Mouse (Mus musculus) lung, postnatal 0 days (tissue): ENCODE measurements at regions not wholly inside any gene's neighbourhood (a gene's known extent, or its start where the extent isn't known, plus 50 kb on each side); places are given as distances from the start of the nearest gene placed in this dataset.

ENCODE experiments used
- ATAC-seq: fragments of 200-750 bp; cut with Nextera tagmentation; 2 replicates; pipeline ENCODE4 v1.8.0; 2017; ENCODE audit warnings: moderate library complexity
- DNase-seq: peaks from one replicate; pipeline ENCODE4 v3.0.0-alpha.2; 2016; ENCODE audit warnings: low spot score
- H3K27ac ChIP-seq: fragments of 300-500 bp; sonication (generic); 2 replicates; pipeline ENCODE4 v1.5.1; 2014; ENCODE audit warnings: antibody characterized with exemption, mild to moderate bottlenecking, low read length, mixed read lengths
- H3K27me3 ChIP-seq: fragments of 300-500 bp; sonication (generic); replicated peaks from 2 replicates; pipeline ENCODE4 v1.6.1; 2014; ENCODE audit warnings: low read length, mixed read lengths; ENCODE audit not compliant: insufficient read depth
- H3K36me3 ChIP-seq: fragments of 300-500 bp; sonication (generic); 2 replicates; pipeline ENCODE4 v1.6.1; 2014; ENCODE audit warnings: low read length, mixed read lengths; ENCODE audit not compliant: insufficient read depth
- H3K4me1 ChIP-seq: fragments of 300-500 bp; sonication (generic); 2 replicates; pipeline ENCODE4 v1.6.1; 2014; ENCODE audit warnings: antibody characterized with exemption, low read depth, low read length, mixed read lengths; ENCODE audit not compliant: insufficient read depth
- H3K4me2 ChIP-seq: fragments of 300-500 bp; sonication (generic); replicated peaks from 2 replicates; pipeline ENCODE4 v1.6.1; 2014; ENCODE audit warnings: low read depth, mild to moderate bottlenecking, low read length, moderate library complexity, mixed read lengths
- H3K4me3 ChIP-seq: fragments of 300-500 bp; sonication (generic); 2 replicates; pipeline ENCODE4 v1.5.1; 2014; ENCODE audit warnings: low read depth, low read length
- H3K9ac ChIP-seq: fragments of 300-500 bp; sonication (generic); replicated peaks from 2 replicates; pipeline ENCODE4 v1.6.1; 2014; ENCODE audit warnings: low read depth, mild to moderate bottlenecking
- H3K9me3 ChIP-seq: fragments of 300-500 bp; sonication (generic); 2 replicates; pipeline ENCODE4 v1.6.1; 2016; ENCODE audit warnings: low read length, mixed read lengths
- CTCF ChIP-seq: IDR thresholded peaks from 2 replicates; pipeline ENCODE4 v1.5.1; 2016; ENCODE audit warnings: antibody characterized with exemption, mild to moderate bottlenecking
- EP300 ChIP-seq: IDR thresholded peaks from 2 replicates; pipeline ENCODE4 v1.6.1; 2016; ENCODE audit warnings: antibody characterized with exemption, mild to moderate bottlenecking, control low read depth
- WGBS: fragments of 180-500 bp; shearing (Covaris S2); extraction: QIAGEN DNeasy Blood & Tissue Kit; methylation state at CpG from one replicate; pipeline ENCODE4 v1.1.7; 2014; 5-methylcytosine and 5-hydroxymethylcytosine counted together

DNA sequence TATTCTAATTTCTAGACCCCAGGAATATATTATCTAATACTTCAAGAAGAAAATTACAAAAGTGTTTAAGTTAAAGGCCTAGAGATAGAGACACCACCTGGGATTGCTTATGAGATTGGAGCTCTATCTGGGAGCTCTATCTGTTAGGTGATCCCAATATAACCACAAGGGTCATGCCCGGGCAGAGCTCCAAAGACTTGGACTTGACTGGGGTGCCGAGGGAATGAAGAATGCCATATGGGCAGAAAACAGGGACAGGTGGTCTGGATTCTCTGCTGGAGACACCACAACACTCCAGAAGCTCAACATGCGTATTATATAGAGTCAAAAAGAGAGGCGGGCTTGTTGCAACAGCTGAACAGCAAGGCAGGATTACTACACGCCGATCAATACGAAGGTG is 92.9 kb upstream of the Egflam start:
- WGBS: 90% methylated on average over 7 of the region's 7 CpGs
- Histone ChIP-seq H3K9ac (no peak overlapping the region), H3K27me3 (no peaks in the 10 kb centered on the region), H3K4me3 (no peak overlapping the region), H3K4me2 (no peak overlapping the region), H3K27ac (no peak overlapping the region), H3K4me1 (no peaks in the 10 kb centered on the region), H3K36me3 (no peaks in the 10 kb centered on the region), H3K9me3 (no peaks in the 10 kb centered on the region)
- ATAC-seq (no peak), DNase-seq (no peak)
- no peak for TF ChIP-seq CTCF
- TF ChIP-seq EP300: no peak

DNA sequence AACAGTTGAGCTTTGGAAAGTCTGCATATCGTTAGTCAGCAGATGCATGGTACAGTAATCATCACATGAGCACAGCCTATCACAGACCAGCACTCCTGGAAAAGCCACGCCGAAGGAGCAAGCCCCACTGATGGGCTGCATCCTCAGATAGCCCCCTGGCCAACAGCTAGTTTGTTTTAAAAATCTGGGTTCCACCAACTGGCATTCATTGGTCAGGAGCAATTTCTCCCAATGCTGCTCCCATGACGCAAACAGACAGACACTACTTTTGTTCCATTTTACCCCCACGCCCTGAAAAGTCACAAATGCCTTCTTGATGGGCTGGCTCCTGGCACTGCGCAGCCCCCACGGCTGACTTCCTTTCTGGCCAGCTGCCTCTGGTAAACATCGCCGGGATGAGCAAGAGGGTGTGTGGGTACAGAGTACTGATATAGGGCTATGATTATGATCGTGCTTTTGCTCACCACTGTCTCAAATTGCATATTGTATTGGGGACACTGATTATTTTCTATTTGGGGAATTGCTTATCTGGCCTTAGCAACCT is 95.0 kb upstream of the Egflam start:
- H3K4me1 ChIP-seq: no peaks in the 10 kb centered on the region
- H3K27ac ChIP-seq: no peak overlapping the region
- WGBS: 62% methylated on average over 10 of the region's 10 CpGs
- TF ChIP-seq CTCF: no peak
- no peak for TF ChIP-seq EP300
- DNase-seq (no peak), ATAC-seq (no peak)
- H3K4me3 ChIP-seq: no peak overlapping the region
- H3K36me3 ChIP-seq: no peaks in the 10 kb centered on the region
- H3K9ac ChIP-seq: no peak overlapping the region
- H3K27me3 ChIP-seq: no peaks in the 10 kb centered on the region
- H3K4me2 ChIP-seq: no peak overlapping the region
- no peaks in the 10 kb centered on the region for H3K9me3 ChIP-seq

DNA sequence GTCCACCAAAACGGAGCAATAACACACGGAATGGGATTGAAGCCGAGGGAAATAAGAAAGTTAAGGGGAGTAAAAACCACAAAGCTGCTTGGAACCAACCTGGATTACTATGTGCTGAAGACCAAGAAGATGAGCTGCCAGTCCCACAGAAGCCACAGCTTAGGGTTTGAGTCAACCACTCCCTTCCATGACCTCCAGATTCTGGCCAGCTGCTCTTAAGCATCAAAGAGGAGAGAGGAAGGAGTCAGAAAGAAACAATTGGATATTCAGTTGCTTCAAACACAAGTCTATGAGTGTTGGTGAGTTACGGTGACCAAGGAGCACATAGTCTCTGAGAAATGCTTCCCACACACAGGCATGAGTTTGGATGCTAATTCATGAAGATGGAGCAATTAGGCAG is 99.7 kb upstream of the Egflam start:
- DNase-seq: no peak
- TF ChIP-seq CTCF (no peak), EP300 (no peak)
- 85% methylated on average over 4 of the region's 4 CpGs for WGBS

DNA sequence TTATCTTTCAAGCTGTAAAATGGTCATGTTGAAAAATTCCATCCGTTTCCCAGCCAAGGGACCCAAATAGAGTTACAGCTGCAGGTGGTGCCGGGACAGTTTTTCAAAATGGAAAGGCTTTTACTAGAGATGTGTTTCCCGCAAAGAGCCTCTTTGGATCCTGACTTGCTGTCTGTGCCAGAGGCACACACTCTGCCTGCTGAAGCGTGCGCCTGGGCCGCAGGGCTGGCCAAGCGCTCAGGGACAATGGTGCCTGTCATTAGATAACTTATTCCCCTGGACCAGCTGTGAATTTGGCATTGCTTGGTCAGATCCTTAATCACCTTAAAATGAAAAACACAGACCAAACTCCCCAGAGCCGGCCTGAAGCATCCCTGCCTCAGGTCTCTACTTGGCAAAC is 110.3 kb upstream of the Egflam start:
- no peaks in the 10 kb centered on the region for H3K9me3 ChIP-seq
- H3K36me3 ChIP-seq: no peaks in the 10 kb centered on the region
- H3K4me3 ChIP-seq: no peak overlapping the region
- no peak for TF ChIP-seq EP300
- no peak for TF ChIP-seq CTCF
- no peaks in the 10 kb centered on the region for H3K4me1 ChIP-seq
- no peak overlapping the region for H3K9ac ChIP-seq
- no peak for DNase-seq
- no peak for ATAC-seq
- 70% methylated on average over 8 of the region's 8 CpGs for WGBS
- no peak overlapping the region for H3K4me2 ChIP-seq
- H3K27me3 ChIP-seq: no peaks in the 10 kb centered on the region
- H3K27ac ChIP-seq: no peak overlapping the region

More for the DNA sequence above, 99.7 kb upstream of the Egflam start:
- no peak overlapping the region for H3K9ac ChIP-seq
- no peak for ATAC-seq
- no peak overlapping the region for H3K4me3 ChIP-seq
- H3K36me3 ChIP-seq: no peaks in the 10 kb centered on the region
- H3K4me2 ChIP-seq: no peak overlapping the region
- no peak overlapping the region for H3K27ac ChIP-seq
- H3K9me3 ChIP-seq: no peaks in the 10 kb centered on the region
- H3K27me3 ChIP-seq: no peaks in the 10 kb centered on the region
- no peaks in the 10 kb centered on the region for H3K4me1 ChIP-seq

DNA sequence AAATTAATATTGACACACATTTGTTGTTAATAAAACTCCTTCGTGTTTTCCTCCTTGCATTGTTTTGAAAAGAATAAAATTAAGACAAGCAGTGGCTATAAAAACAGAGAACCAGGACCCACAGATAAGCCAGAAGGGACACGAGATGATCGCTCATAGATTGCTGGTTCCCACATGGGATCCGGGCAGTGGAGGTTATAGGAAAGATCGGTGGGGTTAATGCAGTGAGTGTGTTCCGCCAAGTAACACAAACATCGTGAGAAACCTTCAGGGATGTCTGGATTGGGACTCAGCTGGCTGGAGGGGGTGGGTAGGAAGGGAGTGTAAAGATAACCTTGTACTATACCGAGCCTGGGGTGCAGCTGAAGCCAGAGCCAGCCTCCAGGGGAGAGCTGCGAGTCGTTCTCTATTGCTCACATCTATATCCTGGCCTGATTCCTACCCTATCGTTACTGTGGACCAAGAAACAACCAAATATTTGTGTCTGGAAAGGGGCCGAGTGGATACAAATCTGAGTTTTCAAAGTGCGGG is 116.6 kb upstream of the Egflam start:
- no peaks in the 10 kb centered on the region for H3K4me1 ChIP-seq
- no peaks in the 10 kb centered on the region for H3K9me3 ChIP-seq
- H3K4me3 ChIP-seq: no peak overlapping the region
- H3K4me2 ChIP-seq: no peak overlapping the region
- 79% methylated on average over 13 of the region's 13 CpGs for WGBS
- H3K27me3 ChIP-seq: no peaks in the 10 kb centered on the region
- ATAC-seq (no peak), DNase-seq (no peak)
- H3K27ac ChIP-seq: no peak overlapping the region
- no peak overlapping the region for H3K9ac ChIP-seq
- TF ChIP-seq EP300: no peak
- TF ChIP-seq CTCF: no peak
- H3K36me3 ChIP-seq: no peaks in the 10 kb centered on the region

DNA sequence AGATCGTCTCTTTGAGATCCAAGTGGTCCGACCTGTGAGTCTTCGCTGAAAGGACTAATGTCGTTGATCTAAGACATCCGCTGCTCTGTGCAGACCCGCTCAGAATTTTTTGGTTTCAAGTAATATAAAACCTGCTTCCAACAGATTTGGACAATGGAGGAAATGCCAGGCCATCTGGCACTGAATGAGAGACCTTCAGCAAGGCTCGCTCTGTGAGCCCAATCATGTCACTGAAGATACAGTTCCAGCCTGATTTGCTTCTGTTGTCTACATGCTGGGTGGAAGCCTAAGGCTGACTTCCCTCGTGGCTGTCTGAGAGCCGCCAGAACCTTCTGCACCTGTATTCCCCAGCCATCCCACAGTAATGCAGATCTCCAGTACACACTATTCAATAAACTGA is 123.4 kb upstream of the Egflam start:
- no peaks in the 10 kb centered on the region for H3K9me3 ChIP-seq
- H3K27me3 ChIP-seq: no peaks in the 10 kb centered on the region
- H3K4me3 ChIP-seq: no peak overlapping the region
- TF ChIP-seq CTCF (no peak), EP300 (no peak)
- no peak overlapping the region for H3K27ac ChIP-seq
- ATAC-seq (no peak), DNase-seq (no peak)
- no peak overlapping the region for H3K4me2 ChIP-seq
- H3K4me1 ChIP-seq: no peaks in the 10 kb centered on the region
- no peaks in the 10 kb centered on the region for H3K36me3 ChIP-seq
- H3K9ac ChIP-seq: no peak overlapping the region
- WGBS: 61% methylated on average over 9 of the region's 9 CpGs
